In the genomic region with DNA sequence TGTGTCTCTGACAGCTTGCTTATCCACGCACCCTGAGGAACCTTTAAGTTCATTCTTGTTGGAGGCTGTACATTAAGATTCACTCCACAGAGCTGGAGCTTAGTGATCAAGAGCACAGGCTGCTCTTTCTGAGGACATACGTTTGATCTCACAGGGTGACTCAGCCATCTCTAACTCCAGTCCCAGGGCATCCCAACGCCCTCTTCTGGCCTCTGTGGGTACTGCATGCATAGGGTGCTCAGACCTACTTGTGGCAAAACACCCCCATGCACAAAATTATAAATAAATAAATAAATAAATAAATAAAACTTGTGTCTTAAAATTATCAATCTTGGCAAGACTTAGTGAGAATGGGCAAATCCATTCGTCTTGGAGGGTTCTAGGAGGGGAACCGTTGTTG, we compare ENCODE assay signal across 9 mouse cellular contexts. TPM values are rescaled to one million over a fixed set of nuclear protein-coding genes. Genes with fewer than 3 reads are reported as not detected.
DNase-seq lines count a peak whose midpoint lies in the region; ATAC-seq and TF ChIP-seq lines count a peak whose summit lies in the region.
"Had no signal": no experiment of that assay in that cellular context is flagged by ENCODE, and none has a peak within 500 bp of the region (broad histone marks: within the 10 kb centered on the region; RNA-seq: fewer than 3 reads in every experiment).

No protein-coding gene starts in this region.

- TF ChIP-seq EP300 in liver, postnatal 0 days (IDR thresholded peaks at IDR 0.05; ENCODE audit: low read depth): no peak

- ATAC-seq in liver, postnatal 0 days: peak; percentile 69

- no peaks in the 10 kb centered on the region for H3K9me3 ChIP-seq in liver, postnatal 0 days (ENCODE audit: low read length)
- H3K9me3 ChIP-seq: heart, embryonic 13.5 days had no signal

- WGBS in liver, postnatal 0 days (ENCODE audit: insufficient replicate concordance): 37% methylated on average over 5 of the region's 5 CpGs

- no peaks in the 10 kb centered on the region for H3K27me3 ChIP-seq in liver, postnatal 0 days (ENCODE audit: insufficient read depth, low read length)

- no peak overlapping the region for H3K4me2 ChIP-seq in liver, postnatal 0 days (ENCODE audit: low read depth, low read length)
- H3K4me2 ChIP-seq: heart, embryonic 13.5 days had no signal

- no peaks in the 10 kb centered on the region for H3K36me3 ChIP-seq in liver, postnatal 0 days (replicated peaks; ENCODE audit: insufficient read depth, low read length)
- H3K36me3 ChIP-seq: heart, embryonic 13.5 days had no signal

- no peak overlapping the region for H3K4me3 ChIP-seq in liver, postnatal 0 days (ENCODE audit: low read depth, low read length)
- H3K4me3 ChIP-seq: heart, embryonic 13.5 days had no signal

- no peak overlapping the region for H3K9ac ChIP-seq in liver, postnatal 0 days (replicated peaks)
- H3K9ac ChIP-seq: heart, embryonic 13.5 days had no signal

- DNase-seq in 3134 (ENCODE audit: extremely low read depth, insufficient read length, low spot score) (peak; percentile 63), ES-CJ7 (ENCODE audit: low read depth, low spot score) (peak; percentile 90)
- peak; percentile 30 for DNase-seq in cerebellum, adult 11-12 months
- DNase-seq in frontal cortex, adult 2 months (ENCODE audit: extremely low spot score in 1 of 2, low spot score in 1 of 2): peak; percentile 32 to 82
- DNase-seq in kidney, postnatal 10 days: peak; percentile 80
- peak; percentile 87 for DNase-seq in liver, postnatal 0 days
- peak; percentile 82 for DNase-seq in retina, embryonic 14.5 days (ENCODE audit: low spot score)
- DNase-seq in urinary bladder, adult 2 months (ENCODE audit: low spot score): peak; percentile 58

- TF ChIP-seq CTCF in liver, postnatal 0 days (IDR thresholded peaks at IDR 0.05; ENCODE audit: low read depth): peak; percentile 85

- peaks cover 3% of the 10 kb centered on the region; the same call in 1 of the 2 replicates for H3K4me1 ChIP-seq in liver, postnatal 0 days (ENCODE audit: insufficient read depth)

- no peak overlapping the region for H3K27ac ChIP-seq in liver, postnatal 0 days (ENCODE audit: low read depth)
- H3K27ac ChIP-seq: heart, embryonic 13.5 days had no signal

RNA-seq across cellular contexts. Expression of a gene that starts 8.6 kb away (rescaled TPM):
- polyA plus RNA-seq in frontal cortex, adult 2 months (2012; rRNA removed): 1.4 and 3.6 TPM in 2 replicates
- polyA plus RNA-seq in liver, postnatal 0 days (2015; fragmentation: Nextera tagmentation; extraction: Ambion mirVana): not detected in 2 replicates
- not detected in 2 replicates for polyA plus RNA-seq in urinary bladder, adult 2 months (2012; rRNA removed)
- polyA plus RNA-seq: heart, embryonic 13.5 days had no signal

RNA-seq across cellular contexts. Expression of a gene that starts 28.7 kb away (rescaled TPM):
- polyA plus RNA-seq in frontal cortex, adult 2 months (2012; rRNA removed): 98.3 and 103 TPM in 2 replicates
- 22.8 and 23.4 TPM in 2 replicates for polyA plus RNA-seq in liver, postnatal 0 days (2015; fragmentation: Nextera tagmentation; extraction: Ambion mirVana)
- polyA plus RNA-seq in urinary bladder, adult 2 months (2012; rRNA removed): 115 and 117 TPM in 2 replicates

RNA-seq across cellular contexts. Expression of a gene that starts 59.3 kb away (rescaled TPM):
- 1.6 and 1.9 TPM in 2 replicates for polyA plus RNA-seq in frontal cortex, adult 2 months (2012; rRNA removed)
- polyA plus RNA-seq in liver, postnatal 0 days (2015; fragmentation: Nextera tagmentation; extraction: Ambion mirVana): 0.07 and 0.17 TPM in 2 replicates
- polyA plus RNA-seq in urinary bladder, adult 2 months (2012; rRNA removed): 0.07 and 0.25 TPM in 2 replicates

RNA-seq across cellular contexts. Expression of a gene that starts 59.8 kb away (rescaled TPM):
- polyA plus RNA-seq in frontal cortex, adult 2 months (2012; rRNA removed): 115 and 128 TPM in 2 replicates
- 74.2 and 86.1 TPM in 2 replicates for polyA plus RNA-seq in liver, postnatal 0 days (2015; fragmentation: Nextera tagmentation; extraction: Ambion mirVana)
- polyA plus RNA-seq in urinary bladder, adult 2 months (2012; rRNA removed): 185 and 189 TPM in 2 replicates

Comparison
In these comparisons a context has a peak if more than half of its experiments do, and no peak if none do; other contexts are left out.
1. DNase-seq: peak in every context shown above with its lines; median percentile 90 in ES-CJ7; 87 in liver, postnatal 0 days; 82 in retina, embryonic 14.5 days; 80 in kidney, postnatal 10 days; 63 in 3134; 58 in urinary bladder, adult 2 months; 57 in frontal cortex, adult 2 months; 30 in cerebellum, adult 11-12 months.